Mouse (Mus musculus): ENCODE measurements at regions not wholly inside any gene's neighbourhood (a gene's known extent, or its start where the extent isn't known, plus 50 kb on each side); places are given as distances from the start of the nearest gene placed in this dataset.

- TF ChIP-seq MYC (IDR thresholded peaks at IDR 0.05; ENCODE audit: low read depth, low read length) (no peak), ELF1 (IDR thresholded peaks at IDR 0.05; ENCODE audit: low read depth, low read length) (no peak), SIN3A (IDR thresholded peaks at IDR 0.05; ENCODE audit: low read length) (no peak), MAX (IDR thresholded peaks at IDR 0.05; ENCODE audit: low read length) (no peak), MAFK (IDR thresholded peaks at IDR 0.05; ENCODE audit: borderline replicate concordance, low read depth, low read length) (no peak), GABPA (IDR thresholded peaks at IDR 0.05; ENCODE audit: low read depth, low read length) (no peak), KAT2A (conservative IDR thresholded peaks at IDR 0.05; ENCODE audit: low read depth, low read length) (no peak), USF2 (IDR thresholded peaks at IDR 0.05; ENCODE audit: borderline replicate concordance in 1 of 2, insufficient read depth in 1 of 2, low read depth in 1 of 2, low read length in 2 of 2) (no peak), TBP (IDR thresholded peaks at IDR 0.05; ENCODE audit: low read depth, low read length) (no peak)
- H3K27me3 ChIP-seq (ENCODE audit: control insufficient read depth in 1 of 2, insufficient read depth in 2 of 2, low read length in 2 of 2), result no peaks in the 10 kb centered on the region; a peak in 1 of 4 replicates
- H3K27ac ChIP-seq (ENCODE audit: control insufficient read depth, low read depth, low read length), result no peak overlapping the region
- DNase-seq (ENCODE audit: low read depth, low spot score), result no peak
- H3K9me3 ChIP-seq (replicated peaks; ENCODE audit: insufficient read depth, low read length), result no peaks in the 10 kb centered on the region
- no peaks in the 10 kb centered on the region for H3K79me2 ChIP-seq (ENCODE audit: control insufficient read depth, insufficient read depth, low read length, poor library complexity)
- H3K36me3 ChIP-seq (ENCODE audit: control insufficient read depth in 1 of 2, insufficient read depth in 2 of 2, low read length in 2 of 2), result no peaks in the 10 kb centered on the region
- no peak overlapping the region for H3K9ac ChIP-seq (ENCODE audit: control insufficient read depth, low read depth, low read length, poor library complexity, severe bottlenecking)
- H3K4me3 ChIP-seq (ENCODE audit: control insufficient read depth in 1 of 2, insufficient read depth in 1 of 2, low read depth in 2 of 2, low read length in 2 of 2), result no peak overlapping the region
- no peaks in the 10 kb centered on the region for H3K4me1 ChIP-seq (ENCODE audit: control insufficient read depth in 1 of 2, insufficient read depth in 2 of 2, low read length in 2 of 2)
Observed at GRCm38 (mm10) chr7:65802806-65803205, 58.7 kb upstream of the Pcsk6 start.

GRCm38 (mm10) chr7:65803422-65804303 is 57.9 kb upstream of the Pcsk6 start:
- H3K9ac ChIP-seq (ENCODE audit: control insufficient read depth, low read depth, low read length, poor library complexity, severe bottlenecking), result no peak overlapping the region
- H3K79me2 ChIP-seq (ENCODE audit: control insufficient read depth, insufficient read depth, low read length, poor library complexity), result no peaks in the 10 kb centered on the region
- no peak for TF ChIP-seq USF2 (IDR thresholded peaks at IDR 0.05; ENCODE audit: borderline replicate concordance in 1 of 2, insufficient read depth in 1 of 2, low read depth in 1 of 2, low read length in 2 of 2)
- TF ChIP-seq JUND (IDR thresholded peaks at IDR 0.05; ENCODE audit: low read depth, low read length), result no peak
- no peak for TF ChIP-seq RCOR1 (IDR thresholded peaks at IDR 0.05; ENCODE audit: low read depth, low read length)
- TF ChIP-seq TAL1 (IDR thresholded peaks at IDR 0.05; ENCODE audit: low read length), result no peak
- TF ChIP-seq SMC3 (IDR thresholded peaks at IDR 0.05; ENCODE audit: low read depth, low read length), result no peak
- no peak for TF ChIP-seq ETS1 (IDR thresholded peaks at IDR 0.05; ENCODE audit: low read depth, low read length)
- TF ChIP-seq GABPA (IDR thresholded peaks at IDR 0.05; ENCODE audit: low read depth, low read length), result no peak
- TF ChIP-seq MYC (IDR thresholded peaks at IDR 0.05; ENCODE audit: low read depth, low read length), result no peak
- no peak for TF ChIP-seq USF1 (IDR thresholded peaks at IDR 0.05; ENCODE audit: low read depth, low read length)
- TF ChIP-seq KAT2A (conservative IDR thresholded peaks at IDR 0.05; ENCODE audit: low read depth, low read length), result no peak
- no peak for TF ChIP-seq MXI1 (IDR thresholded peaks at IDR 0.05; ENCODE audit: low read depth, low read length)
- TF ChIP-seq CHD2 (IDR thresholded peaks at IDR 0.05; ENCODE audit: low read length), result no peak
- TF ChIP-seq POLR2A (IDR thresholded peaks at IDR 0.05; ENCODE audit: control insufficient read depth in 1 of 2, insufficient read depth in 1 of 2, low read depth in 1 of 2, low read length in 2 of 2, poor library complexity in 1 of 2), result no peak
- H3K4me1 ChIP-seq (ENCODE audit: control insufficient read depth in 1 of 2, insufficient read depth in 2 of 2, low read length in 2 of 2), result no peaks in the 10 kb centered on the region
- H3K27me3 ChIP-seq (ENCODE audit: control insufficient read depth in 1 of 2, insufficient read depth in 2 of 2, low read length in 2 of 2), result no peaks in the 10 kb centered on the region; a peak in 1 of 4 replicates
- H3K36me3 ChIP-seq (ENCODE audit: control insufficient read depth in 1 of 2, insufficient read depth in 2 of 2, low read length in 2 of 2), result no peaks in the 10 kb centered on the region
- no peak for DNase-seq (ENCODE audit: low read depth, low spot score)
- no peaks in the 10 kb centered on the region for H3K9me3 ChIP-seq (replicated peaks; ENCODE audit: insufficient read depth, low read length)
- H3K4me3 ChIP-seq (ENCODE audit: control insufficient read depth in 1 of 2, insufficient read depth in 1 of 2, low read depth in 2 of 2, low read length in 2 of 2), result no peak overlapping the region
- H3K27ac ChIP-seq (ENCODE audit: control insufficient read depth, low read depth, low read length), result no peak overlapping the region
